Mouse (Mus musculus) C2C12 (cell line): ENCODE measurements around the gene Nrarp. TPM values are rescaled to one million over a fixed set of nuclear protein-coding genes. Genes with fewer than 3 reads are reported as not detected.

ENCODE experiments used
- H3K27me3 ChIP-seq: one replicate; pipeline ENCODE4 v1.6.1; 2011; ENCODE audit not compliant: control insufficient read depth, insufficient read depth, insufficient read length
- H3K36me3 ChIP-seq: one replicate; pipeline ENCODE4 v1.6.1; 2011; ENCODE audit not compliant: control insufficient read depth, insufficient read depth
- H3K4me3 ChIP-seq: one replicate; pipeline ENCODE4 v1.5.1; 2011; ENCODE audit warnings: mild to moderate bottlenecking, control low read depth; ENCODE audit not compliant: poor library complexity, insufficient read depth, severe bottlenecking
- H3K79me2 ChIP-seq: one replicate; pipeline ENCODE4 v1.6.1; 2011; ENCODE audit not compliant: control insufficient read depth, insufficient read depth
- H3K79me3 ChIP-seq: one replicate; pipeline ENCODE4 v1.6.1; 2011; ENCODE audit warnings: low read depth, control low read depth
- H3ac ChIP-seq: one replicate; pipeline ENCODE3; 2011; ENCODE audit warnings: low read depth; ENCODE audit not compliant: control insufficient read depth, insufficient read length
- CEBPB ChIP-seq: IDR thresholded peaks from one replicate; pipeline ENCODE4 v1.6.1; 2011; ENCODE audit warnings: low read depth, mild to moderate bottlenecking, control low read depth, moderate library complexity
- CTCF ChIP-seq: IDR thresholded peaks from one replicate; pipeline ENCODE4 v1.5.1; 2011; ENCODE audit not compliant: control insufficient read depth, insufficient read depth, insufficient read length
- FOSL1 ChIP-seq: IDR thresholded peaks from one replicate; pipeline ENCODE4 v1.8.0; 2011; ENCODE audit warnings: mild to moderate bottlenecking, low read length; ENCODE audit not compliant: poor library complexity, insufficient read depth, severe bottlenecking
- MAX ChIP-seq: IDR thresholded peaks from one replicate; pipeline ENCODE4 v1.6.1; 2011; ENCODE audit warnings: mild to moderate bottlenecking, control low read depth
- MYOD1 ChIP-seq: IDR thresholded peaks from one replicate; pipeline ENCODE4 v1.6.1; 2011; ENCODE audit warnings: low read depth; ENCODE audit not compliant: control insufficient read depth, insufficient read length
- MYOG ChIP-seq: IDR thresholded peaks from one replicate; pipeline ENCODE4 v1.6.1; 2011; ENCODE audit not compliant: control insufficient read depth, insufficient read length; ENCODE audit errors: extremely low read depth
- USF1 ChIP-seq: IDR thresholded peaks from one replicate; pipeline ENCODE4 v1.6.1; 2011; ENCODE audit warnings: low read depth, mild to moderate bottlenecking, control low read depth, moderate library complexity
- polyA plus RNA-seq: library from polyadenylated mRNA; unstranded; fragments of >200 nt; fragmentation: generic; extraction: Trizol; gene quantifications from one replicate; pipeline ENCODE4 v1.2.1, GENCODE M21; 2012; ENCODE audit warnings: missing spikeins

Nrarp gene
- polyA plus RNA-seq, 1 experiment: 0.56 TPM

DNA sequence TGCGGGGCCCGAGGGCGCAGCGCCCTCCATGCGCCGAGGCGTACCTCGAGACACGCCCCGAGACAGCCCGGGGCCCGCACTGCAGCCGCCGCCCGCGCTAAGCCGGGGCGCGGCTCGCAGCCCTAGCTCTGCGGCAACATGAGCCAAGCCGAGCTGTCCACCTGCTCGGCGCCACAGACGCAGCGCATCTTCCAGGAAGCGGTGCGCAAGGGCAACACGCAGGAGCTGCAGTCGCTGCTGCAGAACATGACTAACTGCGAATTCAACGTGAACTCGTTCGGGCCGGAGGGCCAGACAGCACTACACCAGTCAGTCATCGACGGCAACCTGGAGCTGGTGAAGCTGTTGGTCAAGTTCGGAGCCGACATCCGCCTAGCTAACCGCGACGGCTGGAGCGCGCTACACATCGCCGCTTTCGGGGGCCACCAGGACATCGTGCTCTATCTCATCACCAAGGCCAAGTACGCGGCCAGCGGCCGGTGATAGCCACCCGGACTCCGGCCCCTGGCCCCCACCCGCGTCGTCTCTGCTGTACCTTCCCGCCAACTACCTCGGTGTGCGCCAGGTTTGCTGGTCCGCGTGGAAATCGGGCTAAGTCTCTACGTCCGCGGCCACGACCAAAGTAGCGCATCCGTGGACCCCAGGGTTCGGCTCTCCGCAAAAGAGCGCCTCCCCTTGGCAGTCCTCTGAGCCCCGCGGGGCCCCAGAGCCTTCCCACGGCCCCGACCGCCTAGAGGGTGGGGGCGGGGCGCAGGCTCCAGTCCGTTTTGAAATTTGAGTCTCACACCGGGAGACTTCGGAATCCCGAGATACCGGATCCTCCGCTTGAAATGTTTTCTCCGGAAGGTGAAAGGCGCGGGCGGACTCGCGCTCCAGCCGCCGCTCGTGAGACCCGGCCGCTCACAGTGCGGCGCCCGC, 674 bp downstream of the Nrarp start:
- Histone ChIP-seq H3K27me3 (peaks cover 5% of the 10 kb centered on the region), H3K79me2 (no peaks in the 10 kb centered on the region), H3K79me3 (no peaks in the 10 kb centered on the region), H3K4me3 (peak overlapping the region; percentile 34), H3ac (peak overlapping the region; percentile 50), H3K36me3 (no peaks in the 10 kb centered on the region)
- TF ChIP-seq MAX: no peak
- no peak for TF ChIP-seq USF1
- no peak for TF ChIP-seq CTCF
- no peak for TF ChIP-seq CEBPB
- no peak for TF ChIP-seq MYOG
- TF ChIP-seq FOSL1: no peak
- no peak for TF ChIP-seq MYOD1

DNA sequence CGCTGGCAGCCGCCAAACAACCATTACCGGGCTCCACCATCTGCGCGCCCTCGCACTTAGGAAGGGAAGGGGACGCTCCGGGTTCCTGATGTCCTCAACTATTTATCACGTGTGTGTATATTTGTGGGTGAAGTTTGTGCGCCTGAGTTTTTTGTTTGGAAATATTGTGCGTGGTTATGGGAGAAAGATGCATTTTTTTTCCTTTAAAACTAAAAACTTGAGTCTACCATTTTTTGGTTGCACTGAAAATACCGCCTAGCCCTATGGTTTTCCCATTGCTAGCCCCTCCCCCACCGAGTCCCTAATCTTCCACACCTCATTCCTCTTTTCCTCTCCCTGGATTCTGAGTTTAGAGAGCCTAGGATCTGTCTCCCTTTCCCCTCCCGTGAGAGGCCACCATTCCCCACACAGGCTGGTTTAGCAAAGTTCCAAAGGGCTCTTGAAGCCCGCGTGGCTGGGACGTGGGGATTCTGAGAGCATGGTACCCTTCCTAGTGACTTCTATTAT, 1.4 kb downstream of the Nrarp start:
- Histone ChIP-seq H3K79me3 (no peaks in the 10 kb centered on the region), H3K36me3 (no peaks in the 10 kb centered on the region), H3K79me2 (no peaks in the 10 kb centered on the region), H3K4me3 (peak overlapping the region; percentile 34), H3ac (no peak overlapping the region), H3K27me3 (peaks cover 5% of the 10 kb centered on the region)
- TF ChIP-seq CEBPB (no peak), MYOD1 (no peak), CTCF (no peak), MAX (no peak), MYOG (no peak), FOSL1 (no peak), USF1 (no peak)

DNA sequence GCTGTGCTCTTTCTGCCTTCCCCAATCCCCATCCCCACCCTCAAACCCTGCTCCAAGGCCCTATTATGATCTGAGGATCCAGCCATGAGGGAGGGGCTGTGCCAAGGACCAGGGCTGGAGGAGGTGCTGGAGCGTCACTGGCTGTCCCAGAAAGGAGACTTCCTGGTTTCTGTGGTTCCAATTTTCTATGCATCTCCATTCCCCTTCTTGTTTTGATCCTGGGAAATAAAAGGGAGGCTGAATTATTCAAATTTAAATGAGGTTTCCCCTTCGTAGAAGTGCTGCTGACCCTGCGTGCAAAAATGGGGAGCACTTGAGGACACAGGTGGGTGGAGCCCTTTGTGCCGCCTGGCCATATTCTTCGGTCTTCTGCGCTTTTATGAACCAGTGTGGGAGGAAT, 2.1 kb downstream of the Nrarp start:
- Histone ChIP-seq H3K27me3 (peaks cover 5% of the 10 kb centered on the region), H3K4me3 (no peak overlapping the region)
- TF ChIP-seq CTCF (no peak), MYOG (no peak), MAX (no peak), USF1 (no peak), FOSL1 (no peak), MYOD1 (no peak), CEBPB (no peak)

DNA sequence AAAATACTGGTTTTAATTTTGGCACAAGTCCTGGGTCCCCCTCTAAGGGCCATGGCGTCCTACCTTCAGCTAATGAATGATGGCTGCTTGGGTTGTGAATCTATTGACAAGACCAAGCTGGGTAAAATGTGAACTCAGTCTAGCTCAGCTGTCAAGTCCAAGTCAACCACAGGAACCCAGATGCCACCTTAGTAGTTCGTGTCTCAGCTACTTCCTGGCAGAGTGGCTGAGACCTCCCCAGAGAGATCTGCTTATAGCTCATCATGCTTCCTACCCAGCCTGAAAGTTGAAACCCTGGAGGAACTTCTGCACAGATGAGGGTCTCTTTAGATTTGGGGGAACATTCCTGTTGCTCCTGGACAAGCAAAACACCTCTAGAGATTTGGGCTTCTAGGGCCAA, 2.8 kb downstream of the Nrarp start:
- H3K36me3 ChIP-seq: no peaks in the 10 kb centered on the region
- no peak for TF ChIP-seq FOSL1
- no peak for TF ChIP-seq MYOG
- no peak for TF ChIP-seq MYOD1
- no peak for TF ChIP-seq USF1
- no peaks in the 10 kb centered on the region for H3K79me3 ChIP-seq
- no peaks in the 10 kb centered on the region for H3K79me2 ChIP-seq
- H3ac ChIP-seq: no peak overlapping the region
- H3K4me3 ChIP-seq: no peak overlapping the region
- H3K27me3 ChIP-seq: peaks cover 5% of the 10 kb centered on the region

More for the DNA sequence above, 2.1 kb downstream of the Nrarp start:
- H3K36me3 ChIP-seq: no peaks in the 10 kb centered on the region
- no peaks in the 10 kb centered on the region for H3K79me3 ChIP-seq
- no peaks in the 10 kb centered on the region for H3K79me2 ChIP-seq
- H3ac ChIP-seq: no peak overlapping the region

DNA sequence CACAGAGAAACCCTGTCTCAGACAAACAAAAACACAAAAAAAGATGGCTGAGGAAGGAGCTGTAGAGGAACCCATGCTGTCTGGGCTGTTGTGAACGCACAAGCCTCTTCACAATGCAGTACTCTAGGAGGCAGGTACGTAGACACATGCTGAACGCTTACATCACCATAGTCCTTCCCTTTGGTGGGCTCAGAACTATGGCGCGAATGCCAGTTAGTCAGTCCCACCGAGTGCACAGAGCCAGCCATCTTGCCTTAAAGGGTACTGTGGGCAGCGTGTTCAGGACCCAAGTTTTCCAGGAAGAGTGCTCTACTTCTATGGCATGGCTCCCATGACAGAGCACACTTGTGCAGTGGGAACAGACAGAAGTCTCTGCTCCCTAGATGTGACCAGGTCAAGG, 3.9 kb downstream of the Nrarp start:
- Histone ChIP-seq H3K79me2 (no peaks in the 10 kb centered on the region), H3K27me3 (peaks cover 5% of the 10 kb centered on the region), H3K4me3 (no peak overlapping the region), H3K36me3 (no peaks in the 10 kb centered on the region), H3K79me3 (no peaks in the 10 kb centered on the region), H3ac (no peak overlapping the region)
- no peak for TF ChIP-seq FOSL1
- no peak for TF ChIP-seq MYOD1
- TF ChIP-seq MAX: no peak
- no peak for TF ChIP-seq USF1
- TF ChIP-seq CEBPB: no peak
- TF ChIP-seq CTCF: no peak
- no peak for TF ChIP-seq MYOG
